Mouse (Mus musculus) neural tube, embryonic 10.5 days (tissue): ENCODE data around the gene Ly6g6d.
"Not testable (repeated sequence)": the region's sequence is repeated elsewhere in the genome, so short reads cannot be mapped to it uniquely, and the experiment has no call there.

Experiments
- DNase-seq: peaks from one replicate; pipeline ENCODE4 v3.0.0-alpha.2; 2017; ENCODE audit warnings: low spot score; ENCODE audit errors: extremely low spot score

Gene Ly6g6d

DNA sequence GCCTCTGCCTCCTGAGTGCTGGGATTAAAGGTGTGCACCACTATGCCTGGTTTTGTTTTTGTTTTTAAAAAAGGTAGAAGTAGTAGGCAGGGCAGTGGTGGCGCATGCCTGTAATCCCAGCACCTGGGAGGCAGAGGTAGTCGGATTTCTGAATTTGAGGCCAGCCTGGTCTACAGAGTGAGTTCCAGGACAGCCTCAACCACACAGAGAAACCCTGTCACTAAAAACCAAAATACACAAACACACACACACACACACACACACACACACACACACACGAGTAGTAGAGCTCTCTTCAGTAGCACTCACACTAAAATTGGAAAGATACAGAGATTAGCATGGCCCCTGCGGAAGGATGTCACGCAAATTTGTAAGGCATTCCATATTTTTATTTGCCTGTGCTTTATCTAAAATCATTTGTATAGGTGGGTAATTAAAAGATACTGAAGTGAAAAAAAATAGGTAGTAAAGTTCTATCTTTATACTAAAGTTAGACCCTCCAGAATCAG lies 28.9 kb downstream of the Ly6g6d start:
- DNase-seq = no peak

DNA sequence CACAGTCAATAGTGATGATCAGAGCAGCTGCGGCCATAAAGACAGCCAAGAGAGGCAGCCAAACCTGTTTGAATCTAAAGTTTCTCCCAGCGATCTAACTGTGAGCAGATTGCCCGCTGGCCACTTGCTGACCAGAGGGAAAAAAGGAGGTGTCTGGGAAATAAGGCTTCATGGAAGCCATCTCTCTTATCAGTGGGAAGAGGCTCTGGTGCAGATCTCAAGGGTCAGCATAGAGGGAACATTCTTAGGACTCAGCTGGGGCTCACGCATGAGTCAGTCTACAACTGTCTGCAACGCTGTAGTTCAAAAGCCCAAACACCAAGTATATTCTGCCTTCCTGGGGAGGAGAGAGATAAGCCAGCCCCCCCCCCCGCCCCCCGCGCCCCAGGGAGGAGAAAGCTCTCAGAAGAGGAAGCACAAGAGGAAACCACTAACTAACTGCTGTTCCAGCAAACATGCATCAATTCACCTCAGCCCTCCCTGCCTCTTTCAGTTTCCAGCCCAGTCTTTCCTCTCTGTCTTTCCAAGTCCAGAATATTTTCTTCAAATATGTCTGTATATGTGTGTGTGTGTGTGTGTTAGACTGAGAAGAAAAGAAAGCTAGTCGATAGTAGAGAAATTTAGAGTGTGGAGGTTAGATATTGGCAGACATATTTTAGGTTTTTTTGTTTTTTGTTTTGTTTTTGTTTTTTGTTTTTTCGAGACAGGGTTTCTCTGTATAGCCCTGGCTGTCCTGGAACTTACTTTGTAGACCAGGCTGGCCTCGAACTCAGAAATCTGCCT lies 29.5 kb downstream of the Ly6g6d start:
- no peak for DNase-seq

DNA sequence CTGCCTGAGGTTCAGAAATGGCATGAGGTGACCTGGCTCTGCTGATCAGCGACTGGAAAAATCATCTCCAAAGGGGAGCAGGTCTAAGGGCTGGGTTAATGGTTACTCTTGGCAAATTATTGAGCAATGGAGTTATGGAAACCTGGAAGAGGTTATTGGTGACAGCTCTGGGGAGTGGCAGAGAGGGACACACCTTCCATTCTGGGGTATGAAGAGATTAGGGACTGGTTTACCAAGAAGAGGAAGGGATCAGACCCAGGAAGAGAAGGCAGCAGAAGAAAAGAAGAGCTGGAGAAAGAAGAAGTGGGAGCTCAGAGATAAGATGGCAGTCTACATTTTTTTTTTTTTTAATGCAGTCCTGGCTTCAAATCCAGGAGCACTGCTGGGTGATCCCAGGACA lies 30.2 kb downstream of the Ly6g6d start:
- no peak for DNase-seq

DNA sequence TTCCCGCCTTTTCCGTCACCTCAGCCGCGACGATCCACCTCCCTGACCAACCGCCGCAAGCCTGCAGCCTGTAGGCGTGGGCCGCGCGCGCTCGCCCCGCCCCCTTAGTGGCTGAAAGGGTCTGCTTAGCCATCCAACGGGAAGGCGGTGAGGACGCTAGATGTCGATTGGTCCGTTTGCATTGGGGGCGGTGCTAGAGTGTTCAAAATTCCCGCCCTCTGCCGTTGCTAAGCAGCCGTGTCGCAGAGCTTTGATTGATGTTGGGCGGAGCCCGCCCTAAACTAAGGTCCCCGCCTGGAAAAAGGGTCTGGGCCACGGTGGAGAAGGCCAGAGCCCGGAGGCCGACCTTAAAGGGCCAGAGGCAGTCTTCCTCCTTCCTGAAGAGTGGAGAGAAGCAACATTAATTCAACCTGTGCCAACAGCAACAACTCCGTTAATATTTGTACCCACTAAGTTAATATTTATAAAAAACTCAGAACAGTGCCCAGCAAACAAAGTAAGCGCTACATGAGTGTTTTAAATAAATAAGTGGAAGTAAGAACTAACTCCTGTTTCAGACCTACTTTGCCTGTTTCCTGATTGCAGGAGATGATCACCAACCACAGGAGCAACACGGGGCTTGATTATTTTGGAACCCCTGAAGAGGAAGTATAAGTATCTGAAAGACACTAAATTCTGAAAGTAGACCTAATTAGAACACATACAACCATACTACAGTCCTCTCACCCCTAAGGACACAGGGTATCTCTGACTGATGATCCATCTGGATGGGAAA lies 31.0 kb downstream of the Ly6g6d start, which contains the start of gene Msh5:
Gene Msh5 (minus strand): TSS at position 65 of the 775 bp plus-strand sequence.
- DNase-seq = peak; percentile 99

DNA sequence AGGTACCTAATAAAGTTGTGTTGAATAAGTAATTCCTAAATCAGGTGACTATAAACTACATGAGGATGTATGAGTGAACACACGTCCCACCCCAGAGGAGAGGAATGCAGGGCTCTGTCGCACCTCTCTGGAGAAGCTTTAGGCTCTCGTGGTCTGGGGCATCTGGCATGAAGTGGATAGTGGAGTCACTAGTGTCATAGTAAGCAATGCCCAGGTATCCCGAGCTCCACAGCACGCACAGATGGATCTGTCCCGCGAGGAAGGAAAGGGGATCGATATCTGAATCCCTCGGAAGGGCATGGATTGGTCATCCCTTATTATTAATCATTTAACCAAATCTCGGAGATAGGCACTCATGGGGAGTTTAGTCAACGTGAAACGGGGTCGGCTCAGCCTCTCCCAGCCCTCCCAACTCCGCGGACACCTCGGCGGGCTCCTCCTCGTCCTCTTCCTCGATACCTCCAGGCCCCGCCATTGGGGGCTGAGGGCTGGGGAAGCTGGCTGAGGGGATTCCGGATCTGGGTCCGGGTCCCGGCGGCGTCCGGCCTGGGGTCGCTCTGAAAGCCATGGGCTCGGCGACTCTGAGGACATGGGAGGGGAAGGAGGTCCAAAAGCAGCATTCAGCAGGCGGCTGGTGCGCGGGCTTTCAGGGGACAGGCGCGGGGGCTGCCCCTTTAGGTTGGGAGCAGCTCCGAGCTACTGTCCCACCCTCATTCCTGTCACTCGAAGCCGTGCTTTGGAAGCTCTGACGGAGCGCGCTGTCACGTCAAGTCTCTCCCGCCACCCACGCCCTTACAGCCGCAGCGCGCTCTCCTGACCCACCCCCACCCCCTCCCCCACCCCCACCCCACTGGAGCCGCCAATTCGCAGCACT lies 31.8 kb downstream of the Ly6g6d start:
- DNase-seq = peak; percentile 42

DNA sequence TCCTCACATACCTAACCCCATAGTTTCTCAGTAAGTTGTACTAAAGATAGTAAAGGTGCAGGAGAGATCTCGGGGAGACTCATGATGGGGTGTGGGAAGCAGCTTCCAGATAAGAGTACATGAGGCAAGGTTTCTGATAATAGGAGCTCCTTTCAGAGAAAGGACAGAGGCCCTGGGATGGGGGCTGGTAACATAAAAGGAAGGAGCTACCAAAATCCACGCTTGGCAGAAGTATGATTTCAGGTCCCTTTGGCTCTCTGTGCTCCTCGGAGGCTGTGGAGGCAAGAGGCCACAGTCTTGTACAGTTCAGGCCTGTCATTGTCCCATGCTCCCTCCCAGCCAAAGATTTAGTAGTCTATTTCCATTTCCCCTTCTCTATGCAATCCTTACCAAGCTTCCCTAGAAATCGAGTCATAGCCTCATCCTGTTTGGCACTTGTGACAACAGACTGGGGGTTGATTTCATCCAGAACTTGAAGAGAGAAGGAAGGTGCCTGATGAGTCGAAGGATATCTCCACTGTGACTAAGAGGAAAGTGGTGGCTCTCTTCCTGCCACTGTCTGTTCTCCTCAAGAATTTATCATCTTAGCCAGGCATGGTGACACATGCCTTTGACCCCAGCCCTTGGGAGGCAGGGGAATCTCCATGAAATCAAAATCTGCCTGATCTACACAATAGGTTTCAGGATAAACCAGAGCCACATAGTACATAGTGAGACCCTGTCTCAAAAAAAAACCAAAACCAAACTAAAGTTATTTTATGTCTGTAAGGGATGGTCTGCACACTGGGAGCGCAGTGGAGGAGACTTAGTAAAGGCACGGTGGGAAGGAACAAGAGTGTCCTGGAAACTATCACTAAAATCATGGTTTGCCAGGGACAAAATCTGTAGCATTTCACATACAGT lies 32.7 kb downstream of the Ly6g6d start:
- DNase-seq = no peak

DNA sequence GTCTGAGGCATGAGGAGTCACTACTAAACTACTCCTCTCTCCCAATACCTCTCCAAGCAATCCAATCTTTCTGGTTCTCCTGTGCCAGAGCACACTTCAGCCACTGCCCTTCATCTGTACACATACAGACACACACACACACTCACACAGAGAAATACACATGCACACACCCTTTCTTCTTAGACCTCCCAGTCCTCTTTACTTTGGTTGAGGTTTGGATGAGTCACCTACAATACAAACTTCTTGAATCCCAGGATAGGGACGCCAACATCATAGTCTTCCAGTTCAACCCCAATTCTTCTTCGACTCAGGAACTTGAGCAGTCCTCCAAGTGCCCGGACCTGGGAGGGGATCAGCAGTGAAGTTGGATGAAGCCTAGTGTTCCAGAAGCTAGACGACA lies 34.1 kb downstream of the Ly6g6d start:
- no peak for DNase-seq

DNA sequence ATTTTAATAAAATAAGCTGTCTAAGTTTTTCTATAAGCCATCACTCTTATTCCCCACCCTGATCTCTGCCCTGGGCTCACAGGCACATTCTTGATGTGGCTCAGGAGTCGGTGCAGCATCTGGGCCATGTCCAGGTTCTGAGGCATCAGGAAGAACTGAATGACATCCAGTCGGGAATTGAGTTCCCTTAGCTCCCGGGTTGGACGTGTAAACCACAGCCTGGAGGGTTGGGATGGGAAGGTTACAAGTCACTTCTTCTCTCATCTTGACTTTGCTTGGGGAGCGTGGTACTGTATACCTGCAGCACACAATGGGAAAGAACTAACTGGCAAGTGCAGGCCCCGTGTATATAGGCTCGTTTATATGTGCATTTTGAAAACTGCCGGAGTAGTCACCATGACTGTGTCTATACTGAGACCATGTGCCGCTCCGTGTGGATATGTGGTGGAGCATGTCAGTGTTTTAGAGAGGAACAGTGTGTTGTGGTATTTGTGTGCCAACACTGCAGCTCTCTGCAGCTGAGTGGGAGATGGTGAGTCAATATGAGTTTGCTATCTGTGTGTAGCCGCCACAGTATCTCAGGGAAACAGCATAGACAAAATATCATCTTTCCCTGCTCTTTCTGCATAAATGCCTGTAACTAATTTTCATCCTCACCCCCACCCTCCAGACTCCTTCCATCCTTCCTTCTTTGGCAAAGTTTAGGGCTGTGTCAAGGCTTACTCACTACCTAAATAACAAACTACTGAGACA lies 38.6 kb downstream of the Ly6g6d start:
- DNase-seq = no peak

DNA sequence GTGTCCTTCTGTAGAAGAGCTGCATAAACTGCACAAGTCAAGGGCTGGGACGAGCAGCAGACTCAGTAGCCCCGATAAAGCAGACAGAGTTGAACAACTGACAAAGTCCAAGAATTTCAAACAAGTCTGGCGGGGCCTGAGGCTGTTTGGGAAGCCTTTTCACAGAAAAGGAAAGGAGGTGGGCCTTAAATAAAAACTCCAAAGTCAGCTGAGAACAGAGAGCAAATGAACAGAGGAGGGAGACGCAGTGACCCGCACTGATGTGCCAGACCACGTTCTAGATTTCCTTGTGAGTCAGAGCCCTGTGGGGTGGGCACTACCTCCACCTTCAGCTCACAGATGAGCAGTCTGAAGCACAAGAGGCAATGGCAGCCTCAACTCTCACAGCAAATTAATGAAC lies 43.0 kb downstream of the Ly6g6d start:
- no peak for DNase-seq

DNA sequence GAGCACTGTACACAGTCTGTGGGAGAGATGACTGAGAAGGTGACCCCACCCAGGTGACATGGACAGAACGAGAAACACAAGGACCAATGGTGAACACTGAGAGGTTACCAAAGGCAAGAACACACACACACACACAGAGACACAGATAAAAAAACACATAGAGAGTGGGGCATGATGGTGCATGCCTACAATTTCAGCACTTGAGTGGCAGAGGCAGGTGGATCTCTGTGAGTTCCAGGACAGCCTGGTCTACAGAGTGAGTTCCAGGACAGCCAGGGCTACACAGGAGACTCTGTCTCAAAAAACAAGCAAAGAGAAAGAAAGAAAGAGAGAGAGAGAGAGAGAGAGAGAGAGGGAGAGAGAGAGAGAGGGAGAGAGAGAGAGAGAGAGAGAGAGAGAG lies 44.2 kb downstream of the Ly6g6d start:
- not testable (repeated sequence) for DNase-seq

DNA sequence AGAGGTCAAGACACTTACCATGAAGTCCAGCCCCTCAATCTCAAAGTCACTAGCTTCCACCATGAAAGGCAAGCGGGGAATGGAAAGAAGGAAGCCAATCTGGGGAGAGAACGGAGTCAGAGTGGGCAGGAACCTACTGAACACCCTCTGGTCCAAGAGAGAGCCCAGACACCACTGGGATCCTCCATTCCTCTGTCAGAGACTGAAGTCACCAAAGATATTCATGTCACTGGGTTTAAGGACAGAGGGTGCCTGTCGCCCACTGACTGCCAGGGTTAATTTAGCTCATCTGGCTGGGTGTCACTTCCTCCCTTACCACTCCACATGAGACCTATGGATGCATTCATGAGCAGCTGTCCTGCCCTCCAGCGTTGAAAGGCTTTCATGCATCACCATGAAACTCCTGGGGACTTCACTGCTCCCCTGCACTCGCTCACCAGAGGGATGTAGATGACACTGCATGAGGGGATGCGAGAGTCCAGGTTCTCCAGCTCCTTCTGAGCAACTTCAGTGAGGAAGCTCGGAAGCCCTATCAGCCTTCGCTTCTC lies 45.5 kb downstream of the Ly6g6d start:
- no peak for DNase-seq

DNA sequence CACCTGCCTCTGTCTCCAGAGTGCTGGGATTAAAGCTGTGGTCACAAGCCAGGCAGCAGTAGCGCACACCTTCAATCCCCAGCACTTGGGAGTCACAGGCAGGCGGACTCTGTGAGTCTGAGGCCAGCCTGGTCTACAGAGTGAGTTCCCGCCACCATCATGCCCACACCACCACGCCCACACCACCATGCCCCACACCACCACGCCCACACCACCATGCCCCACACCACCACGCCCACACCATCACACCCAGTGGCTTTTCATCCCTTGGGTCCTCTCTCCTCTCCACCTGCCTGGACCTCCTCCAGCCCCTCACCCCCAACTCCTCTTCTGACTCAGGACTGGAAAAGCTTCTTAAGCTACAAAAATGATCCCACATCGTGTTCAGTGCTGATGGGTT lies 46.0 kb downstream of the Ly6g6d start:
- no peak for DNase-seq

DNA sequence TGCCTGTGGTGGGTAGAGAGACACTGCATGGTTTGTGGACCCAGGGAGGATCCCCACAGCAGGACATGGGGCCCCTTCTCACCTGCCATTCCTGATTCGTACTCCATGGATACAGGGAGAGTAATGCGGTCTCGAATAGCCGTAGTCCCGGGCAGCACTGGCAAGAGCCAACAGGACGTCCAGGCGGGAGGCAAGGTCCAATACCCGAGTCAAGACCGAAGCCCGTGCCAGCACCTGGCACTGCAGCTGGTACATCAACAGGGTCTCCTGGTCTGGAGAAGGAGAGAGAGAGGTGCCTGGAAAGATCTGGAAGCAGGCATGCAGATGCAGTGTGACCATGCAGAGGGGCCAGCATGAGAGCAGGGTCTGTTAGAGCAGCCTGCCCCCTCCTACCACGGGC lies 46.6 kb downstream of the Ly6g6d start:
- DNase-seq = no peak

DNA sequence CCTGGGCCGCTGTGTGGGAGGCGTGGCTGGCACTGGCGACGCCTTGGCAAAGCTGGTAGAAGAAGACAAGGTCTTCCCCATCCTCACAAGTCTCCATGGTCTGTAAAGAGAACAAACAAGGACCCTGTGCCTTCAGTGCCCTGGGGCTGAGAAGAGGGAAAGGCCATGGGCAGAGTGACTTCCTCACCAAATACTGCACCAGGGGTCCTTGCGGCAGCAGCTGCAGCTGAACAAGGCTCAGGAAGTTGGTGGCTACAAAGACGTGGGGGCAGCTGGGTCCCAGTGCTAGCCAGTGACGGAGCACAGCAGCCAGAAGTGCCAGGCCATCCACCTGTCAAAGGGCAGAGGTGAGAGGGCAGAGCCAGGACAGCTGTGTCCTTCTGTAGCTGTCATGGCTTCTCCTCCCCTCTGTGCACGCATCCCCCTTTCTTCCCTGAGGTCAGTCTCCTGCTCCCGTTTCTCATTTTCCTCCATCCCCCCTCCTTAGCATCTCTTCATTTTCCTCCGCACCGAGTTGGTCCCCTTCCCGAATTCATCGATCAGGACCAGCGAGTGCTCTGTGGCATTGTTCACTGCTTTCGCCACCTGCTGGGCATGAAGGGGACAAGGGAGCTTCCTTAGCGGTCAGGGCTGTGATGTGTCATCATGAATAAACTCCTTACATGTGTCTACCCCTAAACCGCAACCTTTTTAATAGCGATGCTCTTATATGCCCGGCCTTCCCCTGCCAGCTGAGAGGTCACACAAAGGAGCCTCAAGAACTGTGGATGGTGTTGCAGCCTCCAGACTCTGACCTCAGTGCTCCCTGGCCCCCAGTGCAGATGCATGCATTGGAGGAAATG lies 48.0 kb downstream of the Ly6g6d start:
- peak; percentile 43 for DNase-seq

DNA sequence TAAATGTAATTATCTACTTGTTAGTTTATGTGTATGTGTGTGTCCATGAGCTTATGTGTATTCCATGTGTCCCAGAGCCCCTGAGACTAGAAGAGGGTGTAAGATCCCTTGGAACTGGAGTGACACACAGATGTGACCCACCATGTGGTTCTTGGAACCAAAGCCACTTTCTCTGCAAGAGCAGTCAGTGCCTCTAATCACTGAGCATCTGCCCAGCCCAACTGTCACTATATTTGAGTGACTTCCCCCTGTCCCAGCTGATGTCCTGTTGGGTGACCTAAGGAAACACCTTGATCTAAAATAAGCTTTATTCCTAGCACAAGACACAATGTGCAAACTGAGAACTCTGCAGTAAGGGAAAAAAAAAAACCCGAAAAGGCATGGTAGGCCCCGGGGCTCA lies 49.5 kb downstream of the Ly6g6d start:
- DNase-seq = no peak

DNA sequence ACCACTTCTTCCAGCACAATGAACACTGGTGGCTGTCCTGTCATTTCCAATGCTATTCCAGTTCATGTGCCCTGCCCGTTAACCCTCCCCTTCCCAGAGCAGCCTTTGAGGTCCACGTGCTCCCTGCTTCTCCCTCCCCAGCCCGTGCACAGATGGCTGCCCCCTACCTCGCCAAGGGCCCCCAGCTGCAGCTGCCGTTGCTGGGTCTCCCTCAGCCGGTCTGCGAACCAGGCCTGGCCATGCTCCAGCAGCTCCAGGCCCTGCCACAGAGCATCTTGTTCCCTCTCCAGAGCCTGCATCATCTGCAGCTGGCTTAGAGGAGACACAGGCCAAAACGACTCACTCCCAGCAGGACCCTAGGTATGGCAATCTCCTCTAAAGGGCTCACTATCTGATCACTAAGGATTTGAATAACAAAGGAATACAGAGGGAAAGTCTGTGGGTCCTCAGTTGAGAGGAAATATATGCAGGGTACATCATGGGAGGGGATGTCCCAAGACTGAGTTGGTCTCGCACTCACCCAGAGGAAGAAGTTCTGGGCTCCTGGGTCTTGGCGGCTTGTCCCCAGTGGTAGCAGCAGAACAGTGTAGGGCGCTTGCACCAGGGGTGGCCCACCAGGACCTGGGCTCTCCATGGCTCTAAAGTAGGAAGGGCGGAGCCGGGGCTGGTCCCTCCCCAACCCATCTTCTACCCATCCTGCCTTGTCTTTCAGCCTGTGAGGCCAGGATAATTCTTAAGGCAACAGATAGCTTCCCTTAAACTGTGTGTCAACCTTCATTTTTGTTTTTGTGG lies 50.4 kb downstream of the Ly6g6d start, which contains the start of gene Sapcd1:
Gene Sapcd1 (minus strand): TSS at position 740 of the 792 bp plus-strand sequence.
- peak; percentile 40 for DNase-seq

DNA sequence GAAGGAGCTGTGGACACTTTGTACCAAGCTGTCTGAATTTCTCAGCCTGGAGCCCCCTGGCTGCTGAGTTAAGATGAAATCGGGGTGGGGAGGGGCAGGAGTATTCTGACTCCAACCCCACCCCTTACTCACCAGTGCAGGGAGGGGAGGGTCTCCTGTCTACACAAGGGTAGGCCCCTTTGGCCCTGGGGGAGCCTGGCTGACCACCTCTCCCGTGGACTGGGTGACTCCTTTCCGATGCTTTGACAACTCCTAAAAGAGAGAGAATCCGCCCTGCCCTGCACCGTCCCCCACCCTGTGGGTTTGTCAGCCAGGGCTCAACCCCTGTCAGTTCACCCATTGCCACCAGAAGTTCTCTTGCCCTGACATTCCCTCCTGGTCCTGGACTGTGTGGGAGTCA lies 51.7 kb downstream of the Ly6g6d start:
- no peak for DNase-seq
